Mouse (Mus musculus): ENCODE measurements at regions not wholly inside any gene's neighbourhood (a gene's known extent, or its start where the extent isn't known, plus 50 kb on each side); places are given as distances from the start of the nearest gene placed in this dataset.

GRCm38 (mm10) chr14:105426597-105427334 is 168.4 kb downstream of the Ndfip2 start:
- DNase-seq (ENCODE audit: low read depth, low spot score) = no peak

DNA sequence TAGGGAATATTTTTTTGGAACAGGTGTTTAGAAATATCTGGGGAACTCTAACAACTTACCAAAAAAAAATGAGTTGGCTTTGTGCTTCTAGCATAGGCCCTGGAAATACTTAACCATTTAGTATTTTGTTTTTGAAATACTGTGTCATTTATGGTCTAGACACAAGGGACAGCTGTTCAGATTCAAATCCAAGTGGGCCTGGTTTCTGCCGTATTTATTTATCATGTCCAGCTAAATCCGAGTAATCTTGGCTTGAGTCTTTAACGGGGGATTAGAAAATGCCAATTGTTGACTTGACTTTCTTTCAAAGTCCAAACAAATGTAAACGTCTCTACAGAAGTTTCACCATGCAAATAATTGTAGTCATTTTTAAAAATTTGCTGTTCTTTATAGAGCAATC is 159.6 kb downstream of the Ndfip2 start:
- DNase-seq (ENCODE audit: low read depth, low spot score) = no peak

DNA sequence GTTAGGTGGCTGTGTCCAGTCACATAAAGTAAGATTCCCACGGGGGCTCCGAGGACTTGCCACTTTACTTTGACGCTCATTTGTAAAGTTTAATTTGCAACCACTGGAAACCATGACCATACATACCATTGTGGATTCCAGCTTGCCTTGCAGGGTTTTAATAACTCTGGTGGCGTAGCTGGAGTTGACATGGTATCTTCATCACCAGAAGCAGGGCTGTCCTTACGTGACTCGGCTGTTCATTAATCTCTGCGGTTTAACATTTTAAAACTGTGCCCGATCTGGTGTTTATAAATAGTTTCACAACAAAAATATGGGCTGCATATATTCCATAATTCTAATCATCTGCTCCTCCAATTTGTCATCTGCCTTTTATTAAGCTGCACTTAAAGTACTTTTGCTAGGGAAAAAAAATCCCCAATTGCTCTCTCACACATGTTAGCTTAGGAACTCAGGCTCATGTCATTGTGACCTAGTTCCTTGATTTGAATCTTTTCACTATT is 159.1 kb downstream of the Ndfip2 start:
- no peak for DNase-seq (ENCODE audit: low read depth, low spot score)

GRCm38 (mm10) chr14:105416964-105417363 is 158.6 kb downstream of the Ndfip2 start:
- no peak for DNase-seq (ENCODE audit: low read depth, low spot score)

GRCm38 (mm10) chr14:105404662-105405061 is 146.3 kb downstream of the Ndfip2 start:
- DNase-seq (ENCODE audit: low read depth, low spot score) = no peak

GRCm38 (mm10) chr14:105404241-105404640 is 145.9 kb downstream of the Ndfip2 start:
- no peak for DNase-seq (ENCODE audit: low read depth, low spot score)

- DNase-seq (ENCODE audit: low read depth, low spot score) = no peak
Measured at GRCm38 (mm10) chr14:105403256-105403655, 144.9 kb downstream of the Ndfip2 start.

DNA sequence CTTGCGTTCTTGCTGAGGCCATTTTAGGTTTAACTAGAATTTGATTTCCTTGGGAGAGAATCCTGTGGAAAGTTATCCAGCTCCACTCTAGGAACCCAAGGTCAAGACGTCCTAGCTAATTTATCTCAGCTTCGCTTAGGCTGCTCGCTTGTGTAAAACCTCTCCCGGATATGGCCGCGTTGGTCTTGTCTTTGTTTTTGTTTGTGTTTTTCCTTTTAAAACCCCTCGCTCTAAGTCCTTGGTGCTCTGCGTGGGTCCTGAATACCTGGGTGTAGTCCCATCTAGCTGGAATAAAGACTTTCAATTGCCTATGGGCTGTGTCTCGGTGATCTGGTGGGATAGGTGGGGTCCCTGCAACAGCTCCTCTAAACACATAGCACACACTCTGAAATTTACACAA is 144.2 kb downstream of the Ndfip2 start:
- DNase-seq (ENCODE audit: low read depth, low spot score) = no peak

- DNase-seq (ENCODE audit: low read depth, low spot score) = peak; percentile 36
Measured at GRCm38 (mm10) chr14:105397467-105397866, 139.1 kb downstream of the Ndfip2 start.

GRCm38 (mm10) chr14:105392079-105392813 is 133.9 kb downstream of the Ndfip2 start:
- DNase-seq (ENCODE audit: low read depth, low spot score) = no peak

GRCm38 (mm10) chr14:105391430-105391829 is 133.1 kb downstream of the Ndfip2 start:
- no peak for DNase-seq (ENCODE audit: low read depth, low spot score)

DNA sequence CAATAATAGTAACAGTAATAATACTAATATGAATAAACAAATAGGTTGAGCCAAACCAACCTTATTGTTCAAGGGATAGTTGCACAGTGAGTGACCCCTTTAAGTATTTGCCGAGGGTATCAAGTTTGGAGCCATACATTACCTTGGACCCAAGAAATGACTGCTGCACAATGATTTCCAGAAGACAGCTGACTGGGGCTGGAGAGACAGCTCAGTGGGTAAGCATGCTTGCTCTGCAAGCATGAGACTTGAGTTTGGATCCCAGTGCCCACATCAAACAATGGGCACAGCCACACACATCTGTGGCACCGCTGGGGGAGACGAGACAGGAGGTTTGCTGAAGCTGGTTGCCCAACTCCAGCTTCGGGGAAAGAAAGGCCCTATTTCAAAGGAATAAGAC is 126.7 kb downstream of the Ndfip2 start:
- no peak for DNase-seq (ENCODE audit: low read depth, low spot score)

DNA sequence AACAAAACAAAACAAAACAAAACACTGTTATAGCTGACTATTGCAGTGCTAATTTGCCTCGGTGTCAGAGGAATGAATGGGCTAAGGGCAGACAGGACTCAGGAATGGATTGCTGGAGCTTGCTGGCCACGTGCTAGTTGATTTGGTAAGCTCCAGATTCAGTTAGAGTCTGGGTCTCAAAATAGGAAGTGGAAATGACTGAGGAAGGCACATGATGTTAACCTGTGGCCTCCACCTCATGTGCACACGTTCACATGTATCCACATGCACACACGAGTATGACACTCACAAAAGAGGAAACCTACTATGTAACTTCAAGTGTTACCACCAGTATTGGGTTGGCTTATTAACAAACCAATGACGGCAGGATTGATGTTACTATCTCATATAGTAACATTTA is 125.0 kb downstream of the Ndfip2 start:
- DNase-seq (ENCODE audit: low read depth, low spot score) = no peak

DNA sequence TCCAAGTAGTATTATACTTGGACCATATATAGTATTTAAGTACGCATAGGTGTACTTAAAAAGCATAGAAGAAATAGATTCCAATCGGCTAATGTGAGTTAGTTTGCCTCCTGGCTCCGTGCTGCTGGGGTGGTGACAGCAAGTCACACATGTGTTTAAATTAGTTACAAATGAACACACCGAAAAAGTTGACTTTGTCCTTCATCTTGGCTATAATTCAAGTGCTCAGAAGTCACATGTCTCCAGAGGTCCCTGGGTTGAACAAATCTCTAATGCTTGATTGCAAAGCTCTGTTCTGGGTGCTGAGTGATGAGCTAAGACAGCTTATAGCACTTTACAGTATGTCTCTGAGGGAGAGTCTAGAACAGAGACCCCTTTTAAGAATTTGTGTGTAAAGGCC is 121.7 kb downstream of the Ndfip2 start:
- DNase-seq (ENCODE audit: low read depth, low spot score) = no peak

DNA sequence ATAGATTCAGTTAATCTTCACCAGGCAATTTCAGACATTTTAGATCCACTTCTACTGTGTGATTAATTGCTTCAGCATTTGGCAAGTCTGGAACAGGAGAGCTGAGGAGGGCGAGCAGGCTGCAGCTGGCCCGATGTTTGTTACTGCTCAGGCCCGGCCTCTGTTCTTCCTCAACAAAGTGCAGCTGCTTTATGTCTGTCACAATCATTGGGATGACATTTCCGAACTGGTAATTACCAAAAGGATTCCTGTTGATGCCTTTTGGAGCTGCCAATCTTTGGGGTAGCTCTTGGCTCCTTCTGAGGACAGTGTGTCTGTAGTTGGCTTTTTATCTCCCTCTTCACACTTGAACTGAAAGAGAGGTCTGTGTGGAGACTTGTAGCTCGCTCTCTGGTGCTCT is 119.4 kb downstream of the Ndfip2 start:
- no peak for DNase-seq (ENCODE audit: low read depth, low spot score)

DNA sequence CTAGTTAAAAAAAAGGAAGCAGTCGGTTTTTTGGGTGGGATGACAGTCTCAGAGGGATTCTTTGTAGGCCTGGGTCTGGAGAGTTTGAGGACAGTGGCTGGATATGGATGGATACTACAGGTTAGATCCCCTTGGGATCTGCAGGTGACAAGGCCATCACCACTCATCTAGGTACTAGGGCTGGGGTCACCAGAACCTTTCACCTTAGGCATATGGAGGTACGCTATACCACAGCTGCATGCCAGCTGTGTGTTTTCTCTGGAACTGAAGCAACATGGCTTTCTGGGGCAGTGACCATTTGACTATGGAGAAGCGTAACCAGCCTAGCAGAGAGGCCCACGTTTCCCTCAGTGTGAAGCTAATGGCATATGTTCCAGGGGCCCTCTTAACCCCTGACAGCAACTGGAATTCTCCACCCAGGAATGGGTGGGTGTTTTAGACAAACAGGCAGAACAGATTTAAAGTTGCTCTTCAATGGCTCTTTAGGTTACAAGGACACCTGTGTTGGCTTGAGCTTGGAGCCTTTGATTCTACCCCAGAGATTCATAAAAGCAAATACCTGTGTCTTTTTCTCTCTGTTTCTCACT is 118.8 kb downstream of the Ndfip2 start:
- no peak for DNase-seq (ENCODE audit: low read depth, low spot score)

GRCm38 (mm10) chr14:105369637-105370435 is 111.5 kb downstream of the Ndfip2 start:
- DNase-seq (ENCODE audit: low read depth, low spot score) = no peak

DNA sequence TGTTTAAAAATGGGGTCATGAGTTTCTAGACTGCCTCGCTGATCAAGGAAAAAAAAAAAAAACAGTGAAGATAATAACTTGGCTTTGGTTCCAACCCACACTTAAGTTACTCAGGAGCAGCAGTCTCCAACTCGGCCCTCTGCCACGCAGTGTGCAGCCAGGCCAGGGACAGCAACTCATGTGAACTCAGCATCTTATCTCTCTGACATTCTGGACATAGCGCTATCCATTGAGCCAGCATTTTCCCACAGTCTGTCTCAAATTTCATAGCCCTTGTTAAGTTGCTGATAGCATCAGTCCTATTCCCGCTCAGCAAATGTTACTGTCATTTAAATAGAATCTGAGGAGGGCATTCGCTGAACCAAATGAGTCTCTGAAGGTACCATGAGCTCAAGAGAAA is 102.2 kb downstream of the Ndfip2 start:
- DNase-seq (ENCODE audit: low read depth, low spot score) = no peak

- DNase-seq (ENCODE audit: low read depth, low spot score) = no peak
Measured at GRCm38 (mm10) chr14:105359829-105360228, 101.5 kb downstream of the Ndfip2 start.

All from brain, embryonic 18.5 days (tissue).